Mouse (Mus musculus): Measurements from ENCODE around the gene Cryzl1. TPM values are rescaled to one million over a fixed set of nuclear protein-coding genes. Genes with fewer than 3 reads are reported as not detected.

The Cryzl1 gene
- polyA plus RNA-seq, 1 experiment from 2014 or later, result 65.9 TPM

DNA sequence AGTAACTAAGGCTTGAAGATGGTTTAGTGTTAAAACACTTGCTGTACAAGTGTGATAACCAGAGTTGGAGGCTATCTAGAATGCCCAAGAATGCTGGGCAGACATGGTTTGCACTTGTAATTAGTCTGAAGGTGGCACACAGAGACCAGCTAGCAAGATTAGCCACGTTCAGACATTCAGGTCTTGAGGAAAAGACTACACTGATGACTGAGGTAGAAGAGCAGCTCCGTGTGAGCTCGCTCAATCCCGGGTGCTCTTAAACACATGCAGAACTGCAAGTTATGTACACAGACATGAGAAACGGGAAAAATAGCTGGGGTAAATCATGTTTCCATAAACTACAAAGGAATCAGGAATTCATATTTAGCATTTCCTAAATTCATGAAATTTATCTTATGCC is 48.1 kb downstream of the Cryzl1 start:
- H3K27ac ChIP-seq, result no peak overlapping the region
- ATAC-seq (ENCODE audit: insufficient number of reproducible peaks, low FRiP score, low TSS enrichment, low read depth), result no peak
- no peaks in the 10 kb centered on the region for H3K27me3 ChIP-seq
- peaks cover 80% of the 10 kb centered on the region for H3K36me3 ChIP-seq
- no peaks in the 10 kb centered on the region for H3K9me3 ChIP-seq
- no peak overlapping the region for H3K9ac ChIP-seq
- WGBS, result 79% methylated on average over 5 of the region's 5 CpGs
- no peak overlapping the region for H3K4me2 ChIP-seq
- no peak overlapping the region for H3K4me3 ChIP-seq
- no peaks in the 10 kb centered on the region for H3K4me1 ChIP-seq

DNA sequence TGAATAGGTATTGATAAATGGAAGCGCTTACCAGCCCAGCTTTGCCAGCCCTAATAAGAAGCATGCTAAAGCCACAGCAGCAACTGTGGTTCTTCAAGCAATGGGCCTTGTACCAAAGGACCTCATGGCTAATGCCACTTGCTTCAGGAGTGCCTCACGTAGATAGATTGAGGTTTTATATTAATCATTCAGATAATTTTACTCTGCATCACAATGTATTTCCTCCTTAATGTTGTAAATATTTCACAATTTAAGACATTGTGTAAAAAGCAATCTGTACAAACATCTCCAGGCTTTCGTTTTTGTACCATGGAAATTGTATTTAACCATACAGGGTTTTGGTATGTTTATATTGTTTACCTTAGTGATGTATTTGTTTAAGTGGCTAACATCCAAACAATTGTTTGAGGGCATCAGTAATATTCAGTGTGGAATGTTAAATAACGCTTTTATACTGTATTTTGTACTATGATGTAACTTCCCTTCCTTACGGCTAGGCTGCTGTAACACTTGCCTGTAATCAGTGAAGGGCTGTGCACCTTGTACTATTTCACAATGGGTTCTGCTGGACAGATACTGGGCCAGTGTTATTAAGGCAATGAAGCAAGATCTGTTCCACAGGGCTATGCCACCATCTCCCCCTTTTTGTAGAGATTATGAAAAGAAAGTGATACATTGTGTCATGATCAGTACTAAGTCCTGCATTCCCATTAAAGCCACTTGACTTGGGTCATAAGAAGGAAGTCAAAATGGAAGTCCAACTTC is 50.4 kb downstream of the Cryzl1 start:
- Histone ChIP-seq H3K4me2 (no peak overlapping the region), H3K36me3 (peaks cover 71% of the 10 kb centered on the region), H3K27ac (no peak overlapping the region), H3K4me3 (no peak overlapping the region), H3K9ac (no peak overlapping the region), H3K4me1 (no peaks in the 10 kb centered on the region), H3K9me3 (no peaks in the 10 kb centered on the region), H3K27me3 (no peaks in the 10 kb centered on the region)
- no peak for ATAC-seq (ENCODE audit: insufficient number of reproducible peaks, low FRiP score, low TSS enrichment, low read depth)
- 85% methylated on average over 5 of the region's 5 CpGs for WGBS

DNA sequence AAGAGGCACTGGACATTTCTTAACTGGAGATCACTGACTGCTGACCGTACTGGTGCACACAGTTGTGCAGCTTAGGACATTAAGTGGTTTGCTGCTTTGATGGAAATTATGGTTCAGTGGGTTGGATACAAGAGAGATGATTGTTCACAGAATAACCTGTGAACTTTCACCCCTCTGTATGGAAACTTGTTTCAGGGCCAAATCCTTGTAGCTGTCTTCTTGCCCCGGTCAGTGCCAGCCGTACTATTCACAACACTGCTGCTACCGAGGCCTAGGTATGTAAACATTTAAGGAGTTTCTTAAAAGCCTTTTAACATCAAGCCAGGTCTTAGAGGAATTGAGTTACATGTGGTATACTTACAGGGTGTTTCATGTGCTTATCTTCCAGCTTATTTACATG is 54.3 kb downstream of the Cryzl1 start:
- Histone ChIP-seq H3K9ac (no peak overlapping the region), H3K4me1 (no peaks in the 10 kb centered on the region), H3K4me3 (no peak overlapping the region), H3K9me3 (no peaks in the 10 kb centered on the region), H3K27me3 (no peaks in the 10 kb centered on the region), H3K36me3 (peaks cover 77% of the 10 kb centered on the region), H3K4me2 (no peak overlapping the region), H3K27ac (no peak overlapping the region)
- no peak for ATAC-seq (ENCODE audit: insufficient number of reproducible peaks, low FRiP score, low TSS enrichment, low read depth)
- 80% methylated on average over 4 of the region's 4 CpGs for WGBS

DNA sequence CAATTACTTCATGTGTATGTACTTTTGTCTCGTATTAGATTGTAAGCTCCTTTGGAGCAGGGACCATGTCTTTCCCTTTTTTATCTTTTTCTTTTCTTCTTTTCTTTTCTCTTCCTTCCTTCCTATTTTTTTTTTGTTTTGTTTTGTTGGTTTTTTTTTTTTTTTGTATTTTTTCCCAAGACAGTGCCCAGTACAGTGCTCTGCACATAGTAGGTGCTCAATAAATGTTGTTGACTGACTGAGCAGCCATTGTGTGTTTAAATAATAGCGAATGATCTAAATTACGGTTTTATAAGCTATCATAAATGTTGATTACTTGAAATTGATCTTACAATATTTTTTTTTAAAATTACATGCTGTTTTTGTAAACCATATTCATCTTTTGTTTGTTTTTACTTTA is 65.0 kb downstream of the Cryzl1 start:
- Histone ChIP-seq H3K36me3 (peaks cover 83% of the 10 kb centered on the region), H3K4me3 (no peak overlapping the region), H3K27me3 (no peaks in the 10 kb centered on the region), H3K9ac (no peak overlapping the region), H3K4me1 (no peaks in the 10 kb centered on the region), H3K9me3 (no peaks in the 10 kb centered on the region), H3K4me2 (no peak overlapping the region), H3K27ac (no peak overlapping the region)
- ATAC-seq (ENCODE audit: insufficient number of reproducible peaks, low FRiP score, low TSS enrichment, low read depth), result no peak
- 92% methylated on average over 3 of the region's 3 CpGs for WGBS

DNA sequence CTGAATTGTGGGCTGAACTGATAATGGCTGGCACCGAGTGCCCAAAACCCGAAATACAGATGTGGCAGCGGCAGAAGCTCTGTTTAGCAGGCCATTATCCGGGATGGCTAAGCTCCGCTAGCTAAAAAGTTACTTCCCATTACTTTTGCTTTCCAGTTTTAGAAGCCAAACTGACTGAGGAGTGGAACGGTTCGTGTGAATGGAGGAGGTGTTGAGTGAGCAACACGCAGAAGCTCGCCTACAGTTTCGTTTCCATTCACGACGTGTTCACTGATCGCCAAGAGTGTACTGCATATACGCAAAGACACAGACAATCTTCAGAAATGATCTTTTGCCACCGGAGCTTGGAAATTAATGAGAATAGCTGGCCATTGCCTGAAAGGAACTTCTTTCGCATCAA is 66.4 kb downstream of the Cryzl1 start:
- H3K9ac ChIP-seq, result no peak overlapping the region
- H3K4me1 ChIP-seq, result no peaks in the 10 kb centered on the region
- H3K36me3 ChIP-seq, result peaks cover 89% of the 10 kb centered on the region
- WGBS, result 91% methylated on average over 16 of the region's 16 CpGs
- no peak overlapping the region for H3K4me3 ChIP-seq
- no peaks in the 10 kb centered on the region for H3K27me3 ChIP-seq
- no peak overlapping the region for H3K27ac ChIP-seq
- H3K9me3 ChIP-seq, result no peaks in the 10 kb centered on the region
- ATAC-seq (ENCODE audit: insufficient number of reproducible peaks, low FRiP score, low TSS enrichment, low read depth), result no peak
- H3K4me2 ChIP-seq, result no peak overlapping the region

DNA sequence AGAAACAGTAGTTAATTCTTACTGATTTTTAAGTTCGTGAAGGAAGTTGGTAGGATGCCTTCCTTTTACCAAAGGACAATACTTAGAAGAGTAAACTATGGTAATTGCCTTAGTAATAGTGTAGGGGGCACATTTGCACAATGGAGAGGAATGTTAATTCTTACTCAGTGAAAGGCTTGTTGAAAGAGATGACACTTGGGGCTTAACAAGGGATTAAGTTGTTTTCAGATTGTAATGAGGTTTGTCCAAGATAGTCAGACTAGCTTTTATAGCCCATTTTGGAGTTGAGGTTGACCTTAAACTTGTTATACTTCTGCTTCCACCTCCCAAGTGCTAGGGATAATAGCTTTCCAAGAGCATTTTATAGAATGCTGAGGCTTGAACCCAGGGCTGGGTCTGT is 67.4 kb downstream of the Cryzl1 start:
- no peak overlapping the region for H3K9ac ChIP-seq
- H3K9me3 ChIP-seq, result no peaks in the 10 kb centered on the region
- no peak for ATAC-seq (ENCODE audit: insufficient number of reproducible peaks, low FRiP score, low TSS enrichment, low read depth)
- no peaks in the 10 kb centered on the region for H3K27me3 ChIP-seq
- 79% methylated on average over 1 of the region's 1 CpGs for WGBS
- no peak overlapping the region for H3K27ac ChIP-seq
- peaks cover 90% of the 10 kb centered on the region for H3K36me3 ChIP-seq
- no peak overlapping the region for H3K4me3 ChIP-seq
- H3K4me2 ChIP-seq, result no peak overlapping the region
- no peaks in the 10 kb centered on the region for H3K4me1 ChIP-seq

DNA sequence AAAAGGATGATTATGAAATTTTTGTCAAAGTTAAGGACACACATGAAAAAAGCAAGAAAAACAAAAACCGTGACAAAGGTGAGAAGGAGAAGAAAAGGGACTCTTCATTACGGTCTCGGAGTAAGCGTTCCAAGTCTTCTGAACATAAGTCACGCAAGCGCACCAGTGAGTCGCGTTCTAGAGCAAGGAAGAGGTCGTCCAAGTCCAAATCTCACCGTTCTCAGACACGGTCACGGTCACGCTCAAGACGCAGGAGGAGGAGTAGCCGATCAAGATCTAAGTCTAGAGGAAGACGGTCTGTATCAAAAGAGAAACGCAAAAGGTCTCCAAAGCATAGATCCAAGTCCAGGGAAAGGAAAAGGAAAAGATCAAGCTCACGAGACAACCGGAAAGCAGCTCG is 69.0 kb downstream of the Cryzl1 start:
- H3K9me3 ChIP-seq, result no peaks in the 10 kb centered on the region
- no peak overlapping the region for H3K4me3 ChIP-seq
- no peak overlapping the region for H3K9ac ChIP-seq
- WGBS, result 97% methylated on average over 20 of the region's 20 CpGs
- peaks cover 90% of the 10 kb centered on the region for H3K36me3 ChIP-seq
- H3K4me2 ChIP-seq, result no peak overlapping the region
- no peak overlapping the region for H3K27ac ChIP-seq
- H3K27me3 ChIP-seq, result no peaks in the 10 kb centered on the region
- H3K4me1 ChIP-seq, result no peaks in the 10 kb centered on the region
- ATAC-seq (ENCODE audit: insufficient number of reproducible peaks, low FRiP score, low TSS enrichment, low read depth), result no peak

DNA sequence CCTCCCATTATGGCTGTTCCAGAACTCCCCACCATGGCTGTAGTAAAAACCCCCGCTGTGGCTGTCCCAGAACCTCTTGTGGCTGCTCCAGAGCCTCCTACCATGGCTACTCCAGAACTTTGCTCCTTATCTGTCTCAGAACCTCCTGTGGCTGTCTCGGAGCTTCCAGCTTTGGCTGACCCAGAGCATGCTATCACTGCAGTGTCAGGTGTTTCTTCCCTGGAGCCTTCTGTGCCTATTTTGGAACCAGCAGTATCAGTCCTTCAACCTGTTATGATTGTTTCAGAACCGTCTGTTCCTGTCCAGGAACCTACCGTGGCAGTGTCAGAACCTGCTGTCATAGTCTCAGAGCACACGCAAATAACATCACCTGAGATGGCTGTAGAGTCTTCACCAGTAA is 70.3 kb downstream of the Cryzl1 start:
- Histone ChIP-seq H3K4me1 (no peaks in the 10 kb centered on the region), H3K27me3 (no peaks in the 10 kb centered on the region), H3K4me2 (no peak overlapping the region), H3K4me3 (no peak overlapping the region), H3K36me3 (peaks cover 91% of the 10 kb centered on the region), H3K9ac (no peak overlapping the region), H3K9me3 (no peaks in the 10 kb centered on the region), H3K27ac (no peak overlapping the region)
- 95% methylated on average over 5 of the region's 5 CpGs for WGBS
- no peak for ATAC-seq (ENCODE audit: insufficient number of reproducible peaks, low FRiP score, low TSS enrichment, low read depth)

DNA sequence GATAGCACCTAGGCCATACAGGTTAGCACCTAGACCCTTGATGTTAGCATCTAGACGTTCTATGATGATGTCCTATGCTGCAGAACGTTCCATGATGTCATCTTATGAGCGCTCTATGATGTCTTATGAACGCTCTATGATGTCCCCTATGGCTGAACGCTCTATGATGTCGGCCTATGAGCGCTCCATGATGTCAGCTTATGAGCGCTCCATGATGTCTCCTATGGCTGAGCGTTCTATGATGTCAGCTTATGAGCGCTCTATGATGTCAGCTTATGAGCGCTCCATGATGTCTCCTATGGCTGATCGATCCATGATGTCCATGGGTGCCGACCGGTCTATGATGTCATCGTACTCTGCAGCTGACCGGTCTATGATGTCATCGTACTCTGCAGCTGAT is 71.5 kb downstream of the Cryzl1 start:
- Histone ChIP-seq H3K9ac (no peak overlapping the region), H3K9me3 (no peaks in the 10 kb centered on the region), H3K4me3 (no peak overlapping the region), H3K27ac (no peak overlapping the region), H3K4me2 (no peak overlapping the region), H3K4me1 (peaks cover 3% of the 10 kb centered on the region), H3K27me3 (no peaks in the 10 kb centered on the region), H3K36me3 (peaks cover 84% of the 10 kb centered on the region)
- WGBS, result 97% methylated on average over 17 of the region's 17 CpGs
- ATAC-seq (ENCODE audit: insufficient number of reproducible peaks, low FRiP score, low TSS enrichment, low read depth), result peak; percentile 14; the same call in 1 of the 2 replicates

DNA sequence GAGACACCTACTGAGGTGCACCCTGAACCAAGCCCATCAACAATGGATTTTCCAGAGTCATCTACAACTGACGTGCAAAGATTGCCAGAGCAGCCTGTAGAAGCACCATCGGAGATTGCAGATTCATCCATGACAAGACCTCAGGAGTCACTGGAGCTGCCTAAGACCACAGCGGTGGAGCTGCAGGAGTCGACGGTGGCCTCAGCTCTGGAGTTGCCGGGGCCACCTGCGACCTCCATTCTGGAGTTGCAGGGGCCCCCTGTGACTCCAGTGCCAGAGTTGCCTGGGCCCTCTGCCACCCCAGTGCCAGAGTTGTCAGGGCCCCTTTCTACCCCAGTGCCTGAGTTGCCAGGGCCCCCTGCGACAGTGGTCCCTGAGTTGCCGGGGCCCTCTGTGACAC is 73.5 kb downstream of the Cryzl1 start:
- Histone ChIP-seq H3K9me3 (no peaks in the 10 kb centered on the region), H3K4me3 (no peak overlapping the region), H3K27me3 (no peaks in the 10 kb centered on the region), H3K9ac (no peak overlapping the region), H3K27ac (no peak overlapping the region), H3K4me2 (no peak overlapping the region), H3K4me1 (peaks cover 7% of the 10 kb centered on the region), H3K36me3 (peaks cover 76% of the 10 kb centered on the region)
- WGBS, result 98% methylated on average over 9 of the region's 9 CpGs
- ATAC-seq (ENCODE audit: insufficient number of reproducible peaks, low FRiP score, low TSS enrichment, low read depth), result no peak

DNA sequence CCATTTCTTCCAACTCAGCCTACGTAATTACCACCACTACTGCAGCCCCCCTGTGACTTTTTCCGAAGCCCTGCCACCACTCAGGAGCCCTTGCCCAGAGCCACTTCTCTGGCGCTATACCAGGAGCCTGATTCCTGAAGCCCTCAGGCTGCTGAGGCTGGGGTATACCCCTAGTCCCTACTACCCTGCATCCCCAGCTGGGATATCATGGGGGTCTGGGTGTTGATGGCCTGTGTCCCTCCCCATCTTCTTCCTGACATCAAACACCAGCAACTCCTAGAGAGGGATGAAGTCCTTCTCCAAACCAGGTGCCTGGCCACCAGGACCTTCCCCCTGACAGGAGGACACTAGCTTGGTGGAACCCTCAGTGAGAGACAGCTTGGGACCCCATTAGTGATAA is 76.6 kb downstream of the Cryzl1 start:
- Histone ChIP-seq H3K9me3 (no peaks in the 10 kb centered on the region), H3K27ac (no peak overlapping the region), H3K4me3 (no peak overlapping the region), H3K4me2 (no peak overlapping the region), H3K27me3 (no peaks in the 10 kb centered on the region), H3K9ac (no peak overlapping the region), H3K4me1 (peaks cover 11% of the 10 kb centered on the region), H3K36me3 (peaks cover 45% of the 10 kb centered on the region)
- WGBS, result 75% methylated on average over 3 of the region's 3 CpGs
- ATAC-seq (ENCODE audit: insufficient number of reproducible peaks, low FRiP score, low TSS enrichment, low read depth), result no peak

DNA sequence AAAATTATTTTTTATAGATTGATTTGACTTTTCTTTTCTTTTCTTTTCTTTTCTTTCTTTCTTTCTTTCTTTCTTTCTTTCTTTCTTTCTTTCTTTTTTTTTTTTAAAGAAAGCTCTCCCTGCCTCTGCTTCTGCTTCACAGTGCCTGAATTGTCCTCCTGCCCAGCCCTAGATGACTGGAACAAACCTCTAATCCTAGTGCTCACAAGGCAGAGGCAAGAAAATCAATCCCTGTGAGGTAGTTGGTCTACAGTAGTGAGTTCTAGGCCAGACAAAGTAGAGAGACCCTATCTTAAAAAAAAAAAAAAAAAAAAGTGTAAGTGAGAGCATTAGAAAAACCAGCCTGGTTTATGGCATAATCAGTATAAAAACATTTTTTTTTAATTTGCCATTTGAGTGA is 79.0 kb downstream of the Cryzl1 start:
- H3K9me3 ChIP-seq, result no peaks in the 10 kb centered on the region
- no peak overlapping the region for H3K27ac ChIP-seq
- no peak for ATAC-seq (ENCODE audit: insufficient number of reproducible peaks, low FRiP score, low TSS enrichment, low read depth)
- peaks cover 21% of the 10 kb centered on the region for H3K36me3 ChIP-seq
- H3K27me3 ChIP-seq, result no peaks in the 10 kb centered on the region
- no peak overlapping the region for H3K9ac ChIP-seq
- H3K4me2 ChIP-seq, result no peak overlapping the region
- peaks cover 15% of the 10 kb centered on the region for H3K4me1 ChIP-seq
- H3K4me3 ChIP-seq, result no peak overlapping the region

DNA sequence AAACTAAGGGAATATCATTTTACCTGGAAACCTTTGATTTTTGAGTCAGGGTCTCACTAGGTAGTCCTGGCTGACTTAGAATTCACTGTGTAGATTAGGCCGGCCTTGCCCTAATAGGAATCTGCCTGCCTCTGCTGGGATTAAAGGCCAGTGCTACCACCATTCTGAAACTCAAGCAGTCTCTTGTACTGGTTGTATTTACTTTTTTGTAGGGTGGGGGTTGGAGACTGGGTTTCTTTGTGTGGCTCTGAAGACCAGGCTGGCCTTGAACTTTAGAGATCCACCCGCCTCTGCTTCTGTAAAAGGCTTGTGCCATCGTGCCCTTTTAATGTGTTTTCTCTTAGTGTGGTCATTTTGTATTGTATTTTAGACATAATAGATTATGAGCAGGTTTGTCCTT is 79.5 kb downstream of the Cryzl1 start:
- H3K27me3 ChIP-seq, result no peaks in the 10 kb centered on the region
- H3K4me1 ChIP-seq, result peaks cover 17% of the 10 kb centered on the region
- ATAC-seq (ENCODE audit: insufficient number of reproducible peaks, low FRiP score, low TSS enrichment, low read depth), result no peak
- peaks cover 17% of the 10 kb centered on the region for H3K36me3 ChIP-seq
- H3K27ac ChIP-seq, result no peak overlapping the region
- no peaks in the 10 kb centered on the region for H3K9me3 ChIP-seq
- H3K9ac ChIP-seq, result 0 out of 2 replicates have a peak overlapping the region, but pooled peaks have one; percentile 14
- WGBS, result 69% methylated on average over 3 of the region's 3 CpGs
- H3K4me3 ChIP-seq, result peak overlapping the region; percentile 67
- H3K4me2 ChIP-seq, result peak overlapping the region; percentile 42

All from limb, embryonic 15.5 days (tissue).